Mouse (Mus musculus) heart, adult 10 weeks (tissue): ENCODE measurements around the gene Tnfsf8. TPM values are rescaled to one million over a fixed set of nuclear protein-coding genes. Genes with fewer than 3 reads are reported as not detected.

Experiments
- polyA plus RNA-seq: library from polyadenylated mRNA; stranded (reverse); fragments of 350-450 nt; fragmentation: Illumina TruSeq; extraction: RNeasy Lipid Tissue Mini Kit (QIAGEN cat#74804); gene quantifications from one replicate; pipeline ENCODE4 v1.2.3, GENCODE M21; 2014; ENCODE audit warnings: low read depth, low replicate concordance

Gene Tnfsf8
- 0.10 TPM for polyA plus RNA-seq

DNA sequence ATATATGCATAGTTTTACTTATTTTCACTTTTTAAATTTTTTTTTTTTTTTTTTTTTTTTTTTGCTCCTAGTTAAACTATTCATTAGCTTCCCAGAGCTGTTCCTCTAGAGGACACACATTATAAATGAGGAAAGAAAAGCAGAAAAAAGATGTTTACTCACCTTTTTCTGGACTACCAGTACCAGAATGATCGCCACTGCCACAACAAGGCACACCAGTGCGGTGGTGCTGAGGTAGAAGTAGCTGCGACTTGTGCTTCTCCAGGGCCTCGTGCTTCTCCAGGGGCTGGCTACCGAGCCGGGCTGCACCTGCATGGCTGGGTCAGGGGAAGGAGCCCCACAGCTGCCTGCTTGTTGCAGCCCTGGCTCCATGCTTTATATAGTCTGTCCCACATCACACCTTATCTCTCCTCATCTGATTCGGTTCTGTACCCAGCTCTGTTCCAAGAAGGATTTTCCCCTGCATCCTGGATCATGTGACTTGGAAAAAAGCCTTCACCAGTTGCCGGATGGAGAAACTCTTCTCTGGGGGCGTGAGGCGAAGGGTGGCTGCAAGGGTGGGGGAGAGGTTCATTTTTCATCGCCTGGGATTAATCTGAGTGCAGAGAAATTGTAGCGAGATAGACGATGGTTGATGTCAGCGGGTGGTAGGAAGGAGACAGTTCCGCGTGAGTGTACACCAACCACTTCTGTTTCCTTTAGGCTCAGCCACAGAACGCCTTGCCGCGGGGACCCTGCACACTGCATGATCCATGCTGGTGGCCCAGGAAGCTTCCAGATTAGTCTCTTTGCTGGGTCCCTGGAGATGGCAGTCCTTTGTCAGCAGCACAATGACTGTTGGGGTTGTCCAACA, at the start of gene Tnfsf8:
TSS of gene Tnfsf8 (minus strand) at position 660 of the 853 bp plus-strand sequence.

Other genes starting within 250 kb of the Tnfsf8 start
- gene Tex48, start 238.9 kb downstream of the Tnfsf8 start, polyA plus RNA-seq, result not detected
- gene Gm11214, start 198.0 kb downstream of the Tnfsf8 start, polyA plus RNA-seq, result not detected
- not detected for gene Tnfsf15, start 116.2 kb downstream of the Tnfsf8 start, polyA plus RNA-seq
- gene Tnc, start 185.7 kb upstream of the Tnfsf8 start, polyA plus RNA-seq, result 0.60 TPM